Mouse (Mus musculus) hindbrain, embryonic 13.5 days (tissue): Measurements from ENCODE around the gene Olfr666. TPM values are rescaled to one million over a fixed set of nuclear protein-coding genes. Genes with fewer than 3 reads are reported as not detected.
"Not testable (repeated sequence)": the region's sequence is repeated elsewhere in the genome, so short reads cannot be mapped to it uniquely, and the experiment has no call there.

ENCODE experiments used
- ATAC-seq: fragments of 200-750 bp; cut with Nextera tagmentation; 2 replicates; pipeline ENCODE4 v1.8.0; 2017; ENCODE audit warnings: moderate TSS enrichment; ENCODE audit not compliant: low FRiP score
- H3K27ac ChIP-seq: fragments of 300-500 bp; sonication (generic); 2 replicates; pipeline ENCODE4 v1.5.1; 2015; ENCODE audit warnings: inconsistent platforms, mild to moderate bottlenecking, moderate library complexity
- H3K27me3 ChIP-seq: fragments of 300-500 bp; sonication (generic); 2 replicates; pipeline ENCODE4 v1.6.1; 2015; ENCODE audit warnings: mild to moderate bottlenecking, inconsistent platforms
- H3K36me3 ChIP-seq: fragments of 300-500 bp; sonication (generic); 2 replicates; pipeline ENCODE4 v1.6.1; 2015; ENCODE audit warnings: mild to moderate bottlenecking, inconsistent platforms
- H3K4me1 ChIP-seq: fragments of 300-500 bp; sonication (generic); replicated peaks from 2 replicates; pipeline ENCODE4 v1.6.1; 2015; ENCODE audit warnings: inconsistent platforms
- H3K4me2 ChIP-seq: fragments of 300-500 bp; sonication (generic); 2 replicates; pipeline ENCODE4 v1.6.1; 2015; ENCODE audit warnings: inconsistent platforms, mild to moderate bottlenecking, moderate library complexity
- H3K4me3 ChIP-seq: fragments of 300-500 bp; sonication (generic); 2 replicates; pipeline ENCODE4 v1.5.1; 2015; ENCODE audit warnings: mild to moderate bottlenecking, inconsistent platforms
- H3K9ac ChIP-seq: fragments of 300-500 bp; sonication (generic); 2 replicates; pipeline ENCODE4 v1.6.1; 2015; ENCODE audit warnings: mild to moderate bottlenecking, inconsistent platforms
- H3K9me3 ChIP-seq: fragments of 300-500 bp; sonication (generic); 2 replicates; pipeline ENCODE4 v1.6.1; 2016; ENCODE audit warnings: inconsistent platforms
- WGBS: fragments of 180-500 bp; shearing (Covaris S2); methylation state at CpG from one replicate; pipeline ENCODE4 v1.1.7; 2015; 5-methylcytosine and 5-hydroxymethylcytosine counted together
- polyA plus RNA-seq: library from polyadenylated mRNA; unstranded; fragments of >200 nt; fragmentation: Nextera tagmentation; extraction: Ambion mirVana; gene quantifications from 2 replicates; pipeline ENCODE4 v1.2.1, GENCODE M21; 2015

Olfr666 gene
- polyA plus RNA-seq = not detected in 2 replicates

DNA sequence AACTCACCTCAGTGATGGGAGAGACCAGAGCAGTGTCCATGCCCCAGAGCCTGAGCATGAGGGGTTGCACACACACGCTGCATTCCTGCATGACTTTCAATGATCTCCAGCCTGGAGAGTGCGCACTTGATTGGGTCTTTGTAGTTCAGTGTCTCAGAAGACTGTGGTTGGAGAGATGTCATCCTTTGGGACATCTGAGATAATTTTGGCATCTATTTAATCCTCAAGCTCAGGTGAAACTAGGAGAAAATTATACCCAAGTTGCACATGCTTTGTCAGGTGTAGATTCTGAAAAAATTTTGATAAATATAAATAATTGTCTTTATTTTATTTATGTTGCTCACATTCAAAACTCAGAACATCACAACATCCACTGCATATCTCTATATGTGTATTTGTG is at the start of gene Olfr666:
TSS of gene Olfr666 (minus strand) at position 101 of the 400 bp plus-strand sequence.
- no peak for ATAC-seq
- Histone ChIP-seq H3K27me3 (no peaks in the 10 kb centered on the region), H3K4me3 (no peak within 1 kb of the TSS), H3K4me2 (no peak within 1 kb of the TSS), H3K9me3 (no peaks in the 10 kb centered on the region), H3K4me1 (no peaks in the 10 kb centered on the region), H3K9ac (no peak within 1 kb of the TSS), H3K27ac (no peak within 1 kb of the TSS), H3K36me3 (no peaks in the 10 kb centered on the region)
- 89% methylated on average over 2 of the region's 2 CpGs for WGBS

DNA sequence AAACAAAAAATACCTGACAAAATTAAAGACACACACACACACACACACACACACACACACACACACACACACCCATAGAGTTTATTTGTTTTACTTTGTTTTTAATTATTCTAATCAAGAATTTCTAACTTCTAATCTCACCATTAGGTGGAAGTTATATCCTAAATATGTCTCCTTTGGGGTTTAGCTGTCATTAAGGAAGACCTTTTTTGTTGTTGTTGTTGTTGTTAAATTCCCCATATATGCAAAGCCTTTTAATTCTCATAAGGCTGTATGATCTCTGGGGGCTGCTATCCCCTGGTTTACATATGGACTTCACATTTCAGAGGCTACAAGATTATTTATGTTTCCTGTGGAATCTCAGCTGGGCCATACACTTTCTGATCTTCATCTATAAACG is 38.2 kb upstream of the Olfr666 start, which contains the start of gene Olfr669:
TSS of gene Olfr669 (plus strand) at position 301 of the 400 bp plus-strand sequence.
- no peak within 1 kb of the TSS for H3K4me2 ChIP-seq
- no peaks in the 10 kb centered on the region for H3K9me3 ChIP-seq
- H3K4me1 ChIP-seq = no peaks in the 10 kb centered on the region
- no peaks in the 10 kb centered on the region for H3K27me3 ChIP-seq
- H3K36me3 ChIP-seq = no peaks in the 10 kb centered on the region
- no peak within 1 kb of the TSS for H3K27ac ChIP-seq
- no peak within 1 kb of the TSS for H3K4me3 ChIP-seq
- H3K9ac ChIP-seq = no peak within 1 kb of the TSS
- WGBS = 86% methylated on average over 1 of the region's 1 CpGs
- ATAC-seq = no peak

DNA sequence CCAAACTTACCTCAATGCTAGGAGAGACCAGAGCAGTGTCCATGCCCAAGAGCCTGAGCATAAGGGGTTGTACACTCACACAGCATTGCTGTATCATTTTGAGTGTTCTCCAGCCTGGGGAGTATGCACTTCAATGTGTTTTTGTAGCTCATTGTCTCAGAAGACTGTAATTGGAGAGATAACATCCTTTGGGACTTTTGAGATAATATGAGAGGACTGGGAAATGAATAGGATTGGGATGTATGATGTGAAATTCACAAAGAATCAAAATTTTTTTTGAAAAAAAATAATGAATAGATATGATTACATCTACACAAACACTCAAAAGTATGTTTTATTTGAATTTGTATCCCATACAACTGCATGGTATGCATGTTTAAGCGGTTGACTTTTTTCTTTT is 32.2 kb upstream of the Olfr666 start, which contains the start of gene Olfr668:
TSS of gene Olfr668 (minus strand) at position 101 of the 400 bp plus-strand sequence.
- Histone ChIP-seq H3K9ac (no peak within 1 kb of the TSS), H3K9me3 (no peaks in the 10 kb centered on the region), H3K4me3 (no peak within 1 kb of the TSS), H3K27me3 (no peaks in the 10 kb centered on the region), H3K27ac (no peak within 1 kb of the TSS), H3K4me1 (no peaks in the 10 kb centered on the region), H3K4me2 (no peak within 1 kb of the TSS), H3K36me3 (no peaks in the 10 kb centered on the region)
- ATAC-seq = no peak
- WGBS = 83% methylated on average over 1 of the region's 1 CpGs

DNA sequence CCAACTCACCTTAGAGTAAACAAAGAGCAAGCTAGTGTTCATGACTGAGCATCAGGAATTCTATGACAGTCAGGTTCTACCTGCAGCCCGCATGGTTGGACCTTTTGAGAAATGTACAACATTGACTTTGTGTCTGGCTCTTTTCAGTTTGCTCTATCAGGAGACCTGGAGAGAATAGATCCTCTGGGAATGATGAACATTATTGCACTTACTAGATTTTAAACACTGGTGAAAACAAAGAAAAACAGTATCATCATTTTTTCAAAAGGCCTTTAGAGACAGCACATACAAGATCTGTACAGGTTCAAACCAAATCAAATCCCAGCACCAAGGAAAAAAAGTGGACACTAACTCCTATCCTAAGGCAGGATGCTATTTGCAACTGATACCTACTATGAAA is 25.6 kb upstream of the Olfr666 start, which contains the start of gene Olfr667:
TSS of gene Olfr667 (minus strand) at position 101 of the 400 bp plus-strand sequence.
- H3K4me1 ChIP-seq = no peaks in the 10 kb centered on the region
- H3K9me3 ChIP-seq = no peaks in the 10 kb centered on the region
- H3K9ac ChIP-seq = no peak within 1 kb of the TSS
- no peak within 1 kb of the TSS for H3K4me2 ChIP-seq
- no peak within 1 kb of the TSS for H3K4me3 ChIP-seq
- 98% methylated on average over 1 of the region's 1 CpGs for WGBS
- no peak within 1 kb of the TSS for H3K27ac ChIP-seq
- no peaks in the 10 kb centered on the region for H3K27me3 ChIP-seq
- no peaks in the 10 kb centered on the region for H3K36me3 ChIP-seq
- no peak for ATAC-seq

DNA sequence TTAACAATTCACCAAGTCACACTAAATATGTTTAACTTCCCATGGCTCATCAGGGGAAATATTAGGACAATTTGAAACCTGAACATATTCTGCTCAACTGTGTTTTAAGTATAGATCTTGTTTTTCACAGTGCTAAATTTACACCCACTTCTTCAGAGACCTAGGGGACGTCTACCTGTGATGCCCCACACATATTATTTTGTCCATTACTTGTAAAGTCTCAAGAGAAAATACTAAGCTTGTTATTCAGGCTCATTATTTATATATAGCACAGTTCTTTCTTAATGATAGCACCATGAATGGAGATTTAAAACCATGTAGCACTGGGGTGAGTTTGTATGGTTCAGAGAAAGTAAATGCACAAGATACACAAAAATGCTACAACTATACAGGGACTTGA is 18.0 kb downstream of the Olfr666 start, which contains the start of gene Olfr665:
TSS of gene Olfr665 (plus strand) at position 301 of the 400 bp plus-strand sequence.
- 64% methylated on average over 1 of the region's 1 CpGs for WGBS
- ATAC-seq = no peak
- H3K9ac ChIP-seq = no peak within 1 kb of the TSS
- H3K4me3 ChIP-seq = no peak within 1 kb of the TSS
- H3K9me3 ChIP-seq = no peaks in the 10 kb centered on the region
- no peaks in the 10 kb centered on the region for H3K27me3 ChIP-seq
- H3K27ac ChIP-seq = no peak within 1 kb of the TSS
- no peaks in the 10 kb centered on the region for H3K36me3 ChIP-seq
- no peaks in the 10 kb centered on the region for H3K4me1 ChIP-seq
- H3K4me2 ChIP-seq = no peak within 1 kb of the TSS

DNA sequence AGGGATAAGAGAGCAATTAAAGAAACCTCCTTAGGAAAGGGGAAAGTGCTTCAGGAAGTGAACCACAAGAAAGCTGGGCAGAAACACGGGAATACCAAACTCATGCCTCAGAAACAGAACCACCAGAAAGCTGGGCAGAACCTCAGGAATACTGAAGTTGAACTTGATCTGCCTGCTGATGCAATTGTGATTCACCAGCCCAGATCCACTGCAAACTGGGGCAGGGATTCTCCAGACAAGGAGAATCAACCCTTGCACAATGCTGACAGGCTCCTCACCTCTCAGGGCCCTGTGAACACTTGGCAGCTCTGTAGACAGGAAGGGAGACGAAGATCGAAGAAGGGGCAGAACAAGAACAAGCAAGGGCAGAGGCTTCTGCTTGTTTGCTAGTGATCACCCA is 34.4 kb downstream of the Olfr666 start:
- no peak for ATAC-seq

DNA sequence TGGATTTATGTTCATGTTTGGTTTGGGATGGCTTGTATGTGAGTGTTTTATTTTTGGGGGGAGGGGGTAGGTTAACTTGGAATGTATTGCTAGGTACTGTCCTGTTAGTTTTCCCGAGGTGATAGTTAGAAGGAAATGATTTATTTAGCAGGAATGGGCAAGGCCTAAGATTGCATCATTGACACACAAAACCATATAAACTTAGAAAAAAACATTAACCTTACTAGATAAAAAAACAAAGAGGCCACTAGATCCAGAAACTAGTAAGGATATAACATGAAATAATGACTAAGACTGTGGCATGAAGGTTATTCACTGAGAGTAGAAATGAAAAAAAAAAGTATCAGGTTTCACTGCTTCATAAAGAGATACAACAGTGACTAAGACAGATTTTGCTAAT is 38.1 kb downstream of the Olfr666 start:
- Histone ChIP-seq H3K9ac (no peak overlapping the region), H3K4me1 (no peaks in the 10 kb centered on the region), H3K4me3 (no peak overlapping the region), H3K4me2 (no peak overlapping the region), H3K36me3 (no peaks in the 10 kb centered on the region), H3K27ac (no peak overlapping the region), H3K9me3 (no peaks in the 10 kb centered on the region), H3K27me3 (no peaks in the 10 kb centered on the region)
- WGBS = 81% methylated on average over 1 of the region's 1 CpGs
- no peak for ATAC-seq

More for the DNA sequence above, 34.4 kb downstream of the Olfr666 start:
- Histone ChIP-seq H3K36me3 (no peaks in the 10 kb centered on the region), H3K4me2 (no peak overlapping the region), H3K27ac (no peak overlapping the region), H3K27me3 (no peaks in the 10 kb centered on the region), H3K4me3 (no peak overlapping the region), H3K9ac (no peak overlapping the region), H3K9me3 (no peaks in the 10 kb centered on the region), H3K4me1 (no peaks in the 10 kb centered on the region)
- WGBS = 87% methylated on average over 3 of the region's 3 CpGs

DNA sequence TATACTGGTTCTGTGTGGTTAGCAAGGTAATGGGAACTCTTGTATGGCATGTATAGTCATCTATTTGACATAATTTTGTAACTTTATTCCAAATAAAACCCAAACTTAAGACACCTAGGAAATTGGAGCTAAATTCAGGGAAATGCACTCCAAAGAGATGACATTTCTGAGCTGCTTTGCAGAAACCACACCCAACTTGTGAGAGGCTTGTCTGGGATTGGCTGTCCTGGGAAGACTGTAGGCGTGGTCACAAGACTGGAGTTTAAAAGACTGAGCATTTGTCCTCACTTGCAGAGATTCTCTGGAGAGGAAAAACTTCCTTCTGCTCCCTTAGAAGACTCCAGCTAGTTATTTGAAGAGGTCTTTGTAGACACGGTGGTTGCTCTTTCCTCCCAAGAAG is 39.0 kb downstream of the Olfr666 start, which contains the start of gene Usp17la:
TSS of gene Usp17la (plus strand) at position 301 of the 400 bp plus-strand sequence.
- H3K9ac ChIP-seq, ATAC-seq, H3K27ac ChIP-seq, H3K4me1 ChIP-seq, H3K27me3 ChIP-seq, H3K4me2 ChIP-seq, H3K4me3 ChIP-seq, H3K36me3 ChIP-seq, H3K9me3 ChIP-seq: not testable (repeated sequence)
- WGBS = 69% methylated on average over 2 of the region's 2 CpGs

DNA sequence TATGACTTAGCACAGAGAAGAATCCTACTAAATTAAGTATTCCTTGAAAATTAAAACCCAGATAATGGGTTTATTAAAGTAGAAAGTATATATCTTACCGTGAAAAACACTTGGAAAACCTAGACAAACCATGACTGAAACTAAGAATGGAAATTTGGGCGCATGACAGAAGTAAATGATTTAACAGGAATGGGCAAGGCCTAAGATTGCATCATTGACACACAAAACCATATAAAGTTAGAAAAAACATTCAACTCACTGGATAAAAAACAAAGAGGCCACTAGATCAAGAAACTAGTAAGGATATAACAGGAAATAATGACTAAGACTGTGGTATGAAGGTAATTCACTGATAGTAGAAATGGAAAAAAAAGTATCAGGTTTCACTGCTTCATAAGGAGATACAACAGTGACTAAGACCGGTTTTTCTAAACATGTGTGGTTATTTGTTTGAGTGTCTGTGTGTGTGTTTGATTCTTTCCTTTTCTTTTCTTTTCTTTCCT is 40.5 kb downstream of the Olfr666 start:
- Histone ChIP-seq H3K36me3 (no peaks in the 10 kb centered on the region), H3K4me3 (no peak overlapping the region), H3K4me2 (no peak overlapping the region), H3K4me1 (no peaks in the 10 kb centered on the region), H3K27me3 (no peaks in the 10 kb centered on the region), H3K27ac (no peak overlapping the region), H3K9ac (no peak overlapping the region), H3K9me3 (no peaks in the 10 kb centered on the region)
- 79% methylated on average over 3 of the region's 3 CpGs for WGBS
- ATAC-seq = no peak

DNA sequence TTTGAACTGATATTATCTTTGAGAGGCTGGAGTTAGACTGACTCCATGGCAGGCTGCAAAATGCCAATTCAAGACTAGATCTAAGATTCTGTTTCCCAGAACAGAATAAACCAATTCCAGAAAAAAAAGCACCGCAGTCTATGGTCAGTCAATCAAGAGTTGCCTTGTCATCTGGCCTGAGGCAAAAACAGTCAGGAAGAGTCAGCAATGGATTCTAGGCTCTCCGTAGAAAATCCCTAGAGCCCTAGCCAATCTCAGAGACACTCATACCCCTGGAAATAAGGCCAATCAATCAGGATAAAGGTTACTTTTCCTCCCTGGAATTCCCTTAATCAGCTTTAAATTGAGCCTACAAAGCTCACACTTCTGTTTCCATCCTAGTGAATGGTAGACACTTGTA is 44.2 kb downstream of the Olfr666 start:
- not testable (repeated sequence) for H3K4me3 ChIP-seq, ATAC-seq, H3K27me3 ChIP-seq, H3K27ac ChIP-seq, H3K4me1 ChIP-seq, H3K9me3 ChIP-seq, H3K4me2 ChIP-seq, H3K9ac ChIP-seq, H3K36me3 ChIP-seq
- 86% methylated on average over 2 of the region's 2 CpGs for WGBS

DNA sequence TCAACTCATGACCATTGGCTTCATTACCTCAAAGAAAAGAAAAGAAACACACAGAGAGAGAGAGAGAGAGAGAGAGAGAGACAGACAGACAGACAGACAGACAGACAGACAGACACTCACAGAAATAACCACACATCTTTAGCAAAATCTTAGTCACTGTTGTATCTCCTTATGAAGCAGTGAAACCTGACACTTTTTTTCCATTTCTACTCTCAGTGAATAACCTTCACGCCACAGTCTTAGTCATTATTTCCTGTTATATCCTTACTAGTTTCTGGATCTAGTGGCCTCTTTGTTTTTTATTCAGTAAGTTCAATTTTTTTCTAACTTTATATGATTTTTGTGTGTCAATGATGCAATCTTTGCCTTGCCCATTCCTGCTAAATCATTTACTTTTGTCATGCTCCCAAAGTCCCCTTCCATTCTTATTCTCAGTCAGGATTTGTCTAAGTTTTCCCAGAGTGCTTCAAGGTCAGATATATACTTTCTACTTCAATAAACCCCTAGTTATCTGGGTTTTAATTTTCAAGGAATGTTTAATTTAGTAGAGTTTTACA is 51.9 kb downstream of the Olfr666 start:
- 83% methylated on average over 1 of the region's 1 CpGs for WGBS
- Histone ChIP-seq H3K4me1 (no peaks in the 10 kb centered on the region), H3K27me3 (no peaks in the 10 kb centered on the region), H3K36me3 (no peaks in the 10 kb centered on the region), H3K4me2 (no peak overlapping the region), H3K4me3 (no peak overlapping the region), H3K9me3 (no peaks in the 10 kb centered on the region), H3K9ac (no peak overlapping the region), H3K27ac (no peak overlapping the region)
- no peak for ATAC-seq

DNA sequence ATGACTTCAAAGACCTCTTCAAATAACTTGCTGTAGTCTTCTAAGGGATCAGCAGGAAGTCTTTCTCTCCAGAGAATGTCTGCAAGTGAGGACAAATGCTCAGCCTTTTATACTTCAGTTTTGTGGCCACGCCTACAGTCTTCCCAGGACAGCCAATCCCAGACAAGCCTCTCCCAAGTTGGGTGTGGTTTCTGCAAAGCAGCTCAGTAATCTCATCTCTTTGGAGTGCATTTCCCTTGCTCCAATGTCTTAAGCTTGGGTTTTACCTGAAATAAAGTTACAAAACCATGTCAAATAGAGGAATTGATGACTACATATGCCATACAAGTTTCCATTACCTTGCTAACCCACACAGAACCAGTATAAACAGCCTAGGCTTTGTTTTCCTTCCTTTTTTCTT is 53.2 kb downstream of the Olfr666 start, which contains the start of gene Usp17lb:
TSS of gene Usp17lb (minus strand) at position 101 of the 400 bp plus-strand sequence.
- ATAC-seq = no peak

More for the DNA sequence above, 53.2 kb downstream of the Olfr666 start, which contains the start of gene Usp17lb:
- H3K27ac ChIP-seq = no peak within 1 kb of the TSS
- no peak within 1 kb of the TSS for H3K4me3 ChIP-seq
- H3K36me3 ChIP-seq = no peaks in the 10 kb centered on the region
- no peaks in the 10 kb centered on the region for H3K9me3 ChIP-seq
- WGBS = 78% methylated on average over 1 of the region's 1 CpGs
- H3K4me1 ChIP-seq = no peaks in the 10 kb centered on the region
- H3K27me3 ChIP-seq = no peaks in the 10 kb centered on the region
- no peak within 1 kb of the TSS for H3K9ac ChIP-seq
- H3K4me2 ChIP-seq = no peak within 1 kb of the TSS
